Mouse (Mus musculus): ENCODE measurements around the gene Cep162. TPM values are rescaled to one million over a fixed set of nuclear protein-coding genes. Genes with fewer than 3 reads are reported as not detected.

The Cep162 gene
- polyA plus RNA-seq, 1 experiment from 2014 or later = 9.6 TPM

Other genes with a start within 250 kb of the Cep162 start
- gene Ripply2, start 240.0 kb downstream of the Cep162 start, polyA plus RNA-seq (2014; fragmentation: Nextera tagmentation; extraction: Ambion mirVana) = 0.35 TPM in 1 of 2 replicates, not detected in the other
- 85.5 and 86.6 TPM in 2 replicates for gene Cyb5r4, start 233.5 kb downstream of the Cep162 start, polyA plus RNA-seq (2014; fragmentation: Nextera tagmentation; extraction: Ambion mirVana)
- gene Mrap2, start 111.2 kb downstream of the Cep162 start, polyA plus RNA-seq (2014; fragmentation: Nextera tagmentation; extraction: Ambion mirVana) = not detected in 2 replicates

Measured in embryonic facial prominence, embryonic 11.5 days (tissue).